In the genomic region with DNA sequence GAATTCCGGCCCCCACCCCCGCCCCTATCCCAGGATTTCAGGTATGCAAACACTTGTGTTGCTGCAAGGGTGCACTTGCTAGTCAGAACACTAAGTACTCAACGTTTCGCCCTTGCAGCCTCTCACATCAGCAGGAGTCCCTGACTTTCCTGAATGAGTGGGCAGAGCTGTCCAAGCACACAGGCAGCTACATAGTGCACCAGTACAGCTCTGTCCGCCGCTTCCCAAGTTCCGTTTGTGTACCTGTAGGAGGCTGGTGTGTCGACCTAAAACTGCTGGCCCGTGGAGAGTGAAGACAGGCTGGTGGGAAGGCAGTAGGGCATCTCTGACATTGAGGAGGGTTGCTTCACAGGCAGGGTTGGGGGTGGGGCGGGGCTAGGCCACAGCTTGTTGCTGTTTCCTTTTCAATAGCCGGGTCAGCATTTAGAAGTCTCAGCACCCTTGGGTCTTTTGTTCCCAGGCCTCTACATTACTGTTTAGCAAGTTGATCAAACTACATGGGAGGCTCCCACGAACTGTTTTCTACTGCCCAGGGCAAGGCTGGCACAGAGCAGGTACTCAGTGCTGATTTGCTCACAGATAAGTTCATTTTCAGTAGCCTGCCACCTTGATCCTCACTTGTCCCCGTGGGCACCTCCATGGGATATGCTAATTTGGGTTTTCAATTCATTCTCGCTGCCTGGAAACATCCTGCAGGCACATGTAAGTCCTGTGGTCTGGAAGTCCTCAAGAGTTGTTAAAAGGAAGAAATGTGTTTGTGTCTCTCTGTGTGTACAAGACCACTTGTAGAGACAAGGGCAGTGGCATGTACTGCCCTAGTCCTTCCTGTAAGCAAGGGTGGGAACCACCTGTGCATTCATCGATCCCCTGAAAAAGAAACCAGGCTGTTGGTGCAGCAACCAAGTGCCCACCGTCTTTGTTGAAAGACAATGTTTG, we compare ENCODE assay signal across 8 mouse cellular contexts. TPM values are rescaled to one million over a fixed set of nuclear protein-coding genes. Genes with fewer than 3 reads are reported as not detected.
DNase-seq lines count a peak whose midpoint lies in the region; ATAC-seq and TF ChIP-seq lines count a peak whose summit lies in the region.

No protein-coding gene starts in this region.

- H3K9me3 ChIP-seq in kidney, embryonic 14.5 days (ENCODE audit: control insufficient read depth, low read length), result no peaks in the 10 kb centered on the region

- 0 out of 2 replicates have a peak overlapping the region, but pooled peaks have one; percentile 27 for H3K27ac ChIP-seq in embryonic fibroblast, embryonic 13.5 days (ENCODE audit: insufficient read depth, low read length)
- no peak overlapping the region for H3K27ac ChIP-seq in kidney, embryonic 14.5 days (ENCODE audit: low read depth, low read length)
- peak overlapping the region; percentile 80 for H3K27ac ChIP-seq in macrophage

- H3K27me3 ChIP-seq in kidney, embryonic 14.5 days (ENCODE audit: control insufficient read depth, insufficient read depth, low read length), result no peaks in the 10 kb centered on the region

- 0 out of 2 replicates have a peak, but pooled peaks cover 6% of the 10 kb centered on the region for H3K4me1 ChIP-seq in embryonic fibroblast, embryonic 13.5 days (ENCODE audit: control insufficient read depth, insufficient read depth, low read length)
- H3K4me1 ChIP-seq in kidney, embryonic 14.5 days (ENCODE audit: control insufficient read depth, insufficient read depth, low read length), result peaks cover 24% of the 10 kb centered on the region

- peak overlapping the region; percentile 80 for H3K4me2 ChIP-seq in kidney, embryonic 14.5 days (replicated peaks; ENCODE audit: low read depth, low read length)

- peak; percentile 37; the same call in 1 of the 2 replicates for ATAC-seq in kidney, embryonic 14.5 days (ENCODE audit: low FRiP score, low TSS enrichment)

- 0 out of 2 replicates have a peak overlapping the region, but pooled peaks have one; percentile 60 for H3K4me3 ChIP-seq in embryonic fibroblast, embryonic 13.5 days (ENCODE audit: insufficient read depth, low read length)
- no peak overlapping the region for H3K4me3 ChIP-seq in kidney, embryonic 14.5 days (ENCODE audit: low read length)
- peak overlapping the region; percentile 15; the same call in 1 of the 2 replicates for H3K4me3 ChIP-seq in macrophage (ENCODE audit: inconsistent target)

- TF ChIP-seq POLR2A in embryonic fibroblast, embryonic 13.5 days (IDR thresholded peaks at IDR 0.05; ENCODE audit: low read depth, low read length), result 0 out of 2 replicates have a peak, but pooled peaks have one; percentile 24

- WGBS in kidney, embryonic 14.5 days, result 26% methylated on average over 16 of the region's 16 CpGs
- WGBS in macrophage (ENCODE audit: missing documents), result 43% methylated on average over 16 of the region's 16 CpGs

- peaks cover 19% of the 10 kb centered on the region; the same call in 1 of the 2 replicates for H3K79me2 ChIP-seq in macrophage (ENCODE audit: inconsistent target)

- peak; percentile 48 to 80 for DNase-seq in adrenal gland, adult (ENCODE audit: inconsistent age in 2 of 2, low spot score in 1 of 2)
- DNase-seq in adrenal gland, postnatal 36 days, result no peak
- DNase-seq in 416B (ENCODE audit: low read depth), result peak; percentile 61
- no peak for DNase-seq in layer of hippocampus, postnatal 14 days (ENCODE audit: low spot score in 2 of 2)
- no peak for DNase-seq in cerebellum, postnatal 14 days

- TF ChIP-seq CTCF in embryonic fibroblast, embryonic 13.5 days (IDR thresholded peaks at IDR 0.05; ENCODE audit: borderline replicate concordance, insufficient read depth, low read length), result no peak

- peaks cover 11% of the 10 kb centered on the region for H3K36me3 ChIP-seq in kidney, embryonic 14.5 days (ENCODE audit: control insufficient read depth, insufficient read depth, low read length)
- 0 out of 2 replicates have a peak, but pooled peaks cover 6% of the 10 kb centered on the region for H3K36me3 ChIP-seq in macrophage (ENCODE audit: inconsistent target)

- no peak overlapping the region for H3K9ac ChIP-seq in kidney, embryonic 14.5 days (ENCODE audit: low read depth, low read length)

RNA-seq across cellular contexts. Expression of a gene that starts 1.2 kb away (rescaled TPM):
- total RNA-seq in adrenal gland, postnatal 36 days (2021), result 10 to 100 TPM in 1 of 2 experiments, 1 to 10 TPM in 1; 8.2 to 17.6 TPM
- polyA plus RNA-seq in embryonic fibroblast, embryonic 13.5 days (2011; ENCODE audit: insufficient read length, low read depth, missing spikeins), result 4.8 and 5.2 TPM in 2 replicates
- polyA plus RNA-seq in kidney, embryonic 14.5 days (2014; fragmentation: Nextera tagmentation; extraction: Ambion mirVana), result 4.6 and 7.9 TPM in 2 replicates
- 100 to 1,000 TPM in 4 of 26 experiments, 10 to 100 TPM in 22; 16.4 to 119 (median 57.7) TPM for total RNA-seq in macrophage (2018; cell fraction: chromatin; rRNA removed)
- 10 to 100 TPM; 13.4 to 79.6 (median 36.5) TPM for total RNA-seq in macrophage (2018; cell fraction: cytosol; rRNA removed)
- 100 to 1,000 TPM in 6 of 26 experiments, 10 to 100 TPM in 20; 21.7 to 139 (median 59.5) TPM for total RNA-seq in macrophage (2018; cell fraction: nucleus; rRNA removed)
- 19.7 to 29.5 TPM (median 23.1 TPM) in 3 replicates for polyA plus RNA-seq in macrophage (2018)
- total RNA-seq in layer of hippocampus, postnatal 14 days (2021), result 1 to 10 TPM; 6.9 to 8.8 TPM

RNA-seq across cellular contexts. Expression of a gene that starts 12.8 kb away (rescaled TPM):
- total RNA-seq in adrenal gland, postnatal 36 days (2021), result 100 to 1,000 TPM; 186 to 187 TPM
- 181 and 213 TPM in 2 replicates for polyA plus RNA-seq in embryonic fibroblast, embryonic 13.5 days (2011; ENCODE audit: insufficient read length, low read depth, missing spikeins)
- 264 and 332 TPM in 2 replicates for polyA plus RNA-seq in kidney, embryonic 14.5 days (2014; fragmentation: Nextera tagmentation; extraction: Ambion mirVana)
- total RNA-seq in macrophage (2018; cell fraction: chromatin; rRNA removed), result 10 to 100 TPM; 17.0 to 81.5 (median 42.8) TPM
- 100 to 1,000 TPM; 307 to 552 (median 416) TPM for total RNA-seq in macrophage (2018; cell fraction: cytosol; rRNA removed)
- 100 to 1,000 TPM in 16 of 26 experiments, 10 to 100 TPM in 10; 74.2 to 180 (median 114) TPM for total RNA-seq in macrophage (2018; cell fraction: nucleus; rRNA removed)
- 355 to 475 TPM (median 452 TPM) in 3 replicates for polyA plus RNA-seq in macrophage (2018)
- total RNA-seq in layer of hippocampus, postnatal 14 days (2021), result 100 to 1,000 TPM; 132 to 142 TPM

RNA-seq across cellular contexts. Expression of a gene that starts 47.7 kb away (rescaled TPM):
- not detected for total RNA-seq in adrenal gland, postnatal 36 days (2021)
- polyA plus RNA-seq in embryonic fibroblast, embryonic 13.5 days (2011; ENCODE audit: insufficient read length, low read depth, missing spikeins), result not detected in 2 replicates
- polyA plus RNA-seq in kidney, embryonic 14.5 days (2014; fragmentation: Nextera tagmentation; extraction: Ambion mirVana), result not detected in 2 replicates
- not detected for total RNA-seq in macrophage (2018; cell fraction: chromatin; rRNA removed)
- total RNA-seq in macrophage (2018; cell fraction: cytosol; rRNA removed), result not detected
- total RNA-seq in macrophage (2018; cell fraction: nucleus; rRNA removed), result not detected
- not detected in 3 replicates for polyA plus RNA-seq in macrophage (2018)
- total RNA-seq in layer of hippocampus, postnatal 14 days (2021), result not detected

Comparison
In these comparisons a context has a peak if more than half of its experiments do, and no peak if none do; other contexts are left out.
1. DNase-seq: peak in adrenal gland, adult (2 of 2) and 416B (single experiment); none in adrenal gland, postnatal 36 days (0 of 2), layer of hippocampus, postnatal 14 days (0 of 2) and cerebellum, postnatal 14 days (0 of 2).